Mouse (Mus musculus): ENCODE measurements around the gene Med15. TPM values are rescaled to one million over a fixed set of nuclear protein-coding genes. Genes with fewer than 3 reads are reported as not detected.

Gene Med15
- polyA plus RNA-seq, 1 experiment: 105 TPM

DNA sequence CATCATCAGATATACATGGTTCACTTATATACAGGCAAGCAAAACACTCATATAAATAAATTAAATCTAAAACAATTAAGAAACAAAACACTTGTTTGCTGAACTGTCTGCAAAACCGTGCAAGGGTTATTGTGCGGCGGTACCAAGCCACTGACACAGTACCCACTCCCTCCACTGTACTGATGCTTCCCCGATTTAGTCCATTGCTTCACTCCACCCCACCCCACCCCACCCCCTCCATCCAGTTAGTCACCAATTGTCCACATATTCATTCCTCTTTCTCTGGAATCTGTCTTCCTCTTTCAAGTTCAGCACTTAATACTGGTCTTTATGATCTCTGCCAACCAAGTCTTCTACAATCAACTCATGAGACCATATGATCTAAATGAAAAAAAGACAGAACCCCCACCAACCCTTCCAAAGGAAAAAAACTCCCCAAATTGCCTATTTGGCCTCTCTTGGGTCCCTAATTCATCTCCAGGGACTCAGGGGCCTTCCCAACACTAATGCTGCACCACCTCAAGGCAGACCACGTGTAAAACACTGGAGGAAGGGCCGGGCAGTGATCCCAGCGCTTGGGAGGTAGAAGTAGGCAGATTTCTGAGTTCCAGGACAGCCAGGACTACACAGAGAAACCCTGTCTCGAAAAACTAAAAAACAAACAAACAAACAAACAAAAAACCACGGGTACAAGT, 11.4 kb downstream of the Med15 start:
- Histone ChIP-seq H3K4me1 (ENCODE audit: control insufficient read depth, insufficient read depth, low read length) (peaks cover 14% of the 10 kb centered on the region), H3K4me3 (ENCODE audit: insufficient read depth, low read length) (peak overlapping the region; percentile 77), H3K27ac (ENCODE audit: insufficient read depth, low read depth, low read length) (peak overlapping the region; percentile 79)
- TF ChIP-seq CTCF (IDR thresholded peaks at IDR 0.05; ENCODE audit: low read depth, low read length) (no peak), POLR2A (IDR thresholded peaks at IDR 0.05; ENCODE audit: borderline replicate concordance, low read depth, low read length) (no peak)

DNA sequence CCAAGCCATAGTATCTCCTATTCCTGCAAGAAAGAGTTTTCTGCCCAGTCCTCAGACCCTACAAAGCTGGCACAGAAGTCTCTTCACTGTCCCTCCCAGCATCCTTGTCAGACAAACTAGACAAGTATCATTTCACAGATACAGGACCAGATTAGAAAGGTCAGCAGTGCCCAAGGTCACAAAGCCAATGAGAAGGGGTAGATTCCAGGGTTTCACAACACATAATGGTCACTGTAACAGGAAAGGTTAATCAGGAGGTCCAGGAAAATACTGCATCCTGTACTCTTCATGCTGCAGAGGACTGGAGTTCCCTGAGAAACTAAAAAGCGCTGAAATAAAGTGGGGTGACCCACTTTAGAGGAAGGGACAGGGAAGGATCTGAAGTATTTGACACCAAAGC, 14.9 kb downstream of the Med15 start:
- no peak overlapping the region for H3K4me3 ChIP-seq (ENCODE audit: insufficient read depth, low read length)
- no peak overlapping the region for H3K27ac ChIP-seq (ENCODE audit: insufficient read depth, low read depth, low read length)
- peaks cover 14% of the 10 kb centered on the region for H3K4me1 ChIP-seq (ENCODE audit: control insufficient read depth, insufficient read depth, low read length)
- no peak for TF ChIP-seq POLR2A (IDR thresholded peaks at IDR 0.05; ENCODE audit: borderline replicate concordance, low read depth, low read length)
- no peak for TF ChIP-seq CTCF (IDR thresholded peaks at IDR 0.05; ENCODE audit: low read depth, low read length)

DNA sequence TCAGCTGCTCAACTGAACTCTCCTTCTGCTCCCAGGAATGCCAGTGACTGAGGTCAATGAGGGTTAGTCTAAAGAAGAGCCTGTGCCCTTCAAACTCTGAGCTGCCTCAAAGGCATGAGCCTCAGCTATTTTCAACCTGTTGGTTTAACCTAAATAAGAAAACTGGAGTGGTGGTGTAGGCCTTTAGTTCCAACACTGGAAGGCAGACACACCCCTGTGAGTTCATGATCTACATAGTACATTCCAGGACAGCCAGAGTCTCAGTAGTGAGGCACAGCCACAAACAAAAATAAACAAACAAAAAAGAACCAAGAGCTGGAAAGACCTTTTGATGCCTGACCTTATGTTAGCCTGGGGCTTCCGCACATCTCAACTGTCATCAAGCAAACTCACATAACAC, 25.1 kb downstream of the Med15 start:
- peaks cover 22% of the 10 kb centered on the region for H3K4me1 ChIP-seq (ENCODE audit: control insufficient read depth, insufficient read depth, low read length)
- H3K4me3 ChIP-seq (ENCODE audit: insufficient read depth, low read length): no peak overlapping the region
- TF ChIP-seq CTCF (IDR thresholded peaks at IDR 0.05; ENCODE audit: low read depth, low read length) (no peak), POLR2A (IDR thresholded peaks at IDR 0.05; ENCODE audit: borderline replicate concordance, low read depth, low read length) (no peak)
- H3K27ac ChIP-seq (ENCODE audit: insufficient read depth, low read depth, low read length): no peak overlapping the region

DNA sequence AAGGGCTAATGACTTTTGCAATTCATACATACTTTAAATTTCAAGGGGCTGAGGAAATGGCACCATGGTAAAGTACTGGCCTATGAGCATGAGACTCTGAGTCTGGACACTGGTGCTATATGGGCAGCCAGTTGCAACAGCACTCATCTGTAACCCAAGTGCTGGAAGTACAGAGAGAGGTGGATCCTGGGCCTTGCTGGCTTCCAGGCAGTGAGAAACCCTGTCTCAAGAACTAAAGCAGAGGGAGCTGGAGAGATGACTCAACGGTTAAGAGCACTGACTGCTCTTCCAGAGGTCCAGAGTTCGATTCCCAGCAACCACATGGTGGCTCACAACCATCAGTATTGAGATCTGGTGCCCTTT, 31.7 kb downstream of the Med15 start:
- H3K27ac ChIP-seq (ENCODE audit: insufficient read depth, low read depth, low read length): no peak overlapping the region
- TF ChIP-seq POLR2A (IDR thresholded peaks at IDR 0.05; ENCODE audit: borderline replicate concordance, low read depth, low read length): no peak
- no peak overlapping the region for H3K4me3 ChIP-seq (ENCODE audit: insufficient read depth, low read length)
- H3K4me1 ChIP-seq (ENCODE audit: control insufficient read depth, insufficient read depth, low read length): peaks cover 18% of the 10 kb centered on the region

DNA sequence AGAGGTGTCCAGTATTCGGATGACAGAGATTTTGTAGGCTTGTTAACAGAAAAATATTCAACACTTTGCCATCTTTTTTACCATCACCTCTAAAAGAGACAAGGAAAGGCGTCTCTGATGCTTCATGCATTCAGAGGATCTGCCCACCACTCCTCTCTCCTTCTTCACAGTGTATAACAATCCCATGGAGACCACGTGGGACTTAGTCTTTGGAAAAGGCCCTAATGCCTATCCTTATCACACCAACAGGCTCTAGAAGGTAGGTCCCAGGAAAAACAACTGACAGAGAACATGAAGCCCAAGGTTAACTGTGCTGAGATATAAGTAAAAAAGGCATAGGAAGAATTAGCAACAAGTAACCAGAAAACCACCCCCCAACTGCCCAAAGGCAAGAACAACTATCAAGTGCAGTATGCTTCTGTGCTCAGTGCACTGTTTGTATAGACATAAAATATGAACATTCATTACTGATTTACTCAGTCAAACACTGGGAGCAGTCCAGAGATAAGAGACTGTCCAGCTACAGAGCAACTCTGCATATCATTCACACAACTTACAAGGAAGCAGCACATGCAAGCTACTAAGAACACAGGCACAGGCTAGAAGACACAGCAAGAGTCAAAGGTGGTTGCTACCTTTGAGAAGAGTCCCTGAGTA, 32.2 kb downstream of the Med15 start:
- no peak for TF ChIP-seq POLR2A (IDR thresholded peaks at IDR 0.05; ENCODE audit: borderline replicate concordance, low read depth, low read length)
- TF ChIP-seq CTCF (IDR thresholded peaks at IDR 0.05; ENCODE audit: low read depth, low read length): no peak
- Histone ChIP-seq H3K4me1 (ENCODE audit: control insufficient read depth, insufficient read depth, low read length) (peaks cover 15% of the 10 kb centered on the region), H3K4me3 (ENCODE audit: insufficient read depth, low read length) (no peak overlapping the region), H3K27ac (ENCODE audit: insufficient read depth, low read depth, low read length) (no peak overlapping the region)

DNA sequence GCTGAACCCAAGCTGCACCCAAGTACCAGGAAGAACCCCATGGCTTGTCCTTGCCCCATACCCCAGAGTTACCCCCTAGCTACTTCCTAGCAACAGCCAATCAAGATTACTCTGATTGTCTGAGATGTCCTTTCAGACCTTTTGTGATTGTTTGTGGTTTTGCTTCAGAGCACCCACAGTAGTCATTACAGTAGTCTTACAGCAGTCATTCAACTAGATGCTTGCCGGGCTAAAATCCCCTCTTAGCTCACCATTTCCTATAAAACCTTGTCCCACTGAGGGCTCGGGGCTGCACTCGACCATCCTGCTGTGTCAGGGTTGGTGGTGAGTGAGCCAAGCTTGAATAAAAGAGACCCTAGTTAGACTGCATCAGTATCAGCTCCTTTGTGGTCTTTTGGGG, 37.8 kb downstream of the Med15 start:
- Histone ChIP-seq H3K27ac (ENCODE audit: insufficient read depth, low read depth, low read length) (no peak overlapping the region), H3K4me3 (ENCODE audit: insufficient read depth, low read length) (no peak overlapping the region), H3K4me1 (ENCODE audit: control insufficient read depth, insufficient read depth, low read length) (no peaks in the 10 kb centered on the region)
- TF ChIP-seq POLR2A (IDR thresholded peaks at IDR 0.05; ENCODE audit: borderline replicate concordance, low read depth, low read length) (no peak), CTCF (IDR thresholded peaks at IDR 0.05; ENCODE audit: low read depth, low read length) (no peak)

DNA sequence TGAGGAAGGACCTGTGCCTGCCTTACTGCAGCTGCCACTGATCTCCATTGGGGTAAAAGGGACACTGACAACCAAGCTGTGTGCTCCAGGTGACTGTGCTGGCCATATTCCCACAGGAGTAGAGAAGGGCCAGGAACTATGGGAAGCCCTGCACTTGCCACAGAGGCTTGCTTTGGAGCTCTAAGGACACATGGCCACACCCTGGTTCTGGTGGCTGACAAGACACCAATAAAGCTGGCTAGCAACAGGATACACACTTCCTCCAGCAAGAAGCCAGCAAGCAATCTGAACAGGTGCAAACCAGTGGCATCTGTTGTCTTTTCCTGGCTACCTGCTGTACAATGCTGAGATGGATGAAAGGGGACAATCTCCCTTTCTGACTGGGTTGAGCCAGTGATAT, 62.8 kb downstream of the Med15 start:
- no peaks in the 10 kb centered on the region for H3K4me1 ChIP-seq (ENCODE audit: control insufficient read depth, insufficient read depth, low read length)
- H3K27ac ChIP-seq (ENCODE audit: insufficient read depth, low read depth, low read length): no peak overlapping the region
- no peak for TF ChIP-seq CTCF (IDR thresholded peaks at IDR 0.05; ENCODE audit: low read depth, low read length)
- no peak for TF ChIP-seq POLR2A (IDR thresholded peaks at IDR 0.05; ENCODE audit: borderline replicate concordance, low read depth, low read length)
- H3K4me3 ChIP-seq (ENCODE audit: insufficient read depth, low read length): no peak overlapping the region

DNA sequence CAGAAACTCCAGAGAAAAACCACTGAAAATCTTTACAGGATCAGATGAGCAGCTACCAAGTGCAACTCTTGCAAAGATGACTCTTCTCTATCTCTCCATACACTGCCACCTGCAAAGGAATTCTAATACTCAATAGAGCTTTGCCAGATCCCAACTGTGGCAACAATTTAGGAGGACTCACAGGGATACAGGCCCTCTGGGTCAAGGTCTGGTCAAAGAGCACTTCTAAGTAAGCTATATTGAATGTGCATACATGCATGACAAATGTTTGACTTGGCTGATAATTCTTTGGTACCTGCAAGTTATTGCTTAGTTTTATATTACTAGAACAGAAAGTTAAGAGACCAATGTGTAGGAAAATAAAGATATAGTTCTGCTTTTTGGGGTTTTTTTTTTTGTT, 67.1 kb downstream of the Med15 start:
- no peaks in the 10 kb centered on the region for H3K4me1 ChIP-seq (ENCODE audit: control insufficient read depth, insufficient read depth, low read length)
- no peak overlapping the region for H3K27ac ChIP-seq (ENCODE audit: insufficient read depth, low read depth, low read length)
- TF ChIP-seq CTCF (IDR thresholded peaks at IDR 0.05; ENCODE audit: low read depth, low read length) (no peak), POLR2A (IDR thresholded peaks at IDR 0.05; ENCODE audit: borderline replicate concordance, low read depth, low read length) (no peak)
- no peak overlapping the region for H3K4me3 ChIP-seq (ENCODE audit: insufficient read depth, low read length)

DNA sequence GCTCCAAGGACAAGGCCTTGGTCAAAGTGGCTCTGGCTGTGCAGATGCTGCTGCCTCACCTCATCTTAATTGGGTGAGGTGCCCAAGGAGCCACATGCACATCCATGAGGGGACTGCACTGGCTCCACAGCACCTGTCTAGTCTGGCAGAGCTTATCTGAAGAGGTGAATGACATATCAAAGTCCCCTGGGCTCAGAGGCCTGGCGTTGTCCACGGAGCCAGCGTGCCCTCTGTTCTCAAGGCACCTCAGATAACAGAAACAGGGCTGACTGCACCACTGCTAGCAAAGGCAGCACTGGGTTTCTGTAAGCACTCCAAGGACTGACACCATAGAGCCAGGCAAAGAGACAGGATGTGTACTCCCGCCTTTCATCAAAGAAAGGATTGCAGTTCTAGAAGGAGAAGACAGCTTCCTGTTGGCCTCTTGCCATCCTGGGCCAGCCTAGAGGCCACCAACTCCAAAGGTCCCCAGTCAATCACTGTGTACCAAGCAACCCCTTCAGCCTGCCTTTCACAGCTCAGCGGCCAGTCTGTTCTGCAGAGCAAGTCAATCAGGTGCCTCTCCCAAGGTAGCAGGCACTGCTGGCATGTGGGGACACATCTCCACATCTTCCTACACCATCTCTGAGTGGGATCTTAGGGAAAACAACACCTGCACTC, 76.3 kb downstream of the Med15 start:
- TF ChIP-seq CTCF (IDR thresholded peaks at IDR 0.05; ENCODE audit: low read depth, low read length) (no peak), POLR2A (IDR thresholded peaks at IDR 0.05; ENCODE audit: borderline replicate concordance, low read depth, low read length) (no peak)
- Histone ChIP-seq H3K27ac (ENCODE audit: insufficient read depth, low read depth, low read length) (no peak overlapping the region), H3K4me3 (ENCODE audit: insufficient read depth, low read length) (no peak overlapping the region), H3K4me1 (ENCODE audit: control insufficient read depth, insufficient read depth, low read length) (no peaks in the 10 kb centered on the region)

DNA sequence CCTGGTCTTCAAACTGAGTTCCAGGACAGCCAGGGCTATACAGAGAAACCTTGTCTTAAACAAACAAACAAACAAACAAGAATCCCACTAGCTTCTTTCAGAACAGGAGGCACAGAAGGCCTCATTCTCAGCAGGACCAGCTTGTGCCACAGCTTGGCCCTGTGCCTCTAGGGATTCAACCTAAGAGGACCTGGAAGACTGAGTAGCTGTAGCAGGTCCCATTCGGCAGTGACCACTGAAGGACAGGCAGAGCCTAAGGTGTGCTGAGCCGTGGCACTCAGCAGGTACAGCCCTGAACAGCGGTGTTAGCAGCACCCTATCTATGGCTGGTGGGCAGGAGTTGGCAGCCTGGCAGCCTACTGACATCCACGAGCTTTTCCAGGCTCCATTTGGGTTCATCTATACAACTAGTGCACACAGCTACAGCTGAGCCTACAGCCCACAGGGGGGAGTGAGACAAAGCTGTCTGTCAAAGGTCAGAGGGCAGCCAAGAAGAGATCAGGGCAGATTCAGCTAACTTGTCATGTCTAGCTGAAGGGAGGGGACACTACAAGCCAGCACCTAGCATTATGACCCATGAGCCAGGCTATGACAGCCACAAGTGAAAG, 78.4 kb downstream of the Med15 start:
- H3K4me3 ChIP-seq (ENCODE audit: insufficient read depth, low read length): no peak overlapping the region
- TF ChIP-seq CTCF (IDR thresholded peaks at IDR 0.05; ENCODE audit: low read depth, low read length) (no peak), POLR2A (IDR thresholded peaks at IDR 0.05; ENCODE audit: borderline replicate concordance, low read depth, low read length) (no peak)
- H3K4me1 ChIP-seq (ENCODE audit: control insufficient read depth, insufficient read depth, low read length): no peaks in the 10 kb centered on the region
- H3K27ac ChIP-seq (ENCODE audit: insufficient read depth, low read depth, low read length): no peak overlapping the region

All from bone marrow macrophage, adult 2 months (primary cell).